Mouse (Mus musculus) monocyte, adult 59 days (primary cell): ENCODE measurements around the gene Npc2. TPM values are rescaled to one million over a fixed set of nuclear protein-coding genes. Genes with fewer than 3 reads are reported as not detected.

Experiments
- total RNA-seq, 2 experiments: library from RNA; stranded (reverse); gene quantifications; one replicate each; pipeline ENCODE4 v1.2.4; 2023

Npc2 gene
- 100 to 1,000 TPM; 278 to 305 TPM for total RNA-seq

GRCm38 (mm10) chr12:84772726-84773441 lies at the start of gene Npc2, which contains the start of gene Isca2:
Gene Npc2, minus strand, starts transcription at chr12:84773152.
Gene Isca2, plus strand, starts transcription at chr12:84773251.

Other genes starting within 250 kb of the Npc2 start
- not detected for gene Vsx2, start 203.4 kb downstream of the Npc2 start, total RNA-seq
- 10 to 100 TPM; 12.7 to 12.8 TPM for gene Abcd4, start 155.7 kb downstream of the Npc2 start, total RNA-seq
- gene Vrtn, start 132.1 kb downstream of the Npc2 start, total RNA-seq, result not detected
- gene Syndig1l, start 74.3 kb downstream of the Npc2 start, total RNA-seq, result not detected
- gene Isca2, start 99 bp upstream of the Npc2 start, total RNA-seq, result 10 to 100 TPM; 32.0 to 37.8 TPM
- 1 to 10 TPM in 1 of 2 experiments, under 1 TPM in 1; 0.89 to 2.2 TPM for gene Ltbp2, start 103.4 kb upstream of the Npc2 start, total RNA-seq
- 10 to 100 TPM; 61.6 to 76.4 TPM for gene Fcf1, start 197.7 kb upstream of the Npc2 start, total RNA-seq
- 10 to 100 TPM; 37.3 to 40.2 TPM for gene Arel1, start 197.7 kb upstream of the Npc2 start, total RNA-seq
- gene Ylpm1, start 223.2 kb upstream of the Npc2 start, total RNA-seq, result 10 to 100 TPM; 48.7 to 56.1 TPM